Mouse (Mus musculus) bone marrow macrophage, adult 2 months (primary cell): ENCODE results near the gene Glrx.

Source experiments
- CTCF ChIP-seq: IDR thresholded peaks from 2 replicates; pipeline ENCODE4 v1.5.1; 2012; ENCODE audit warnings: low read depth, mild to moderate bottlenecking, low read length, moderate library complexity
- POLR2A ChIP-seq: IDR thresholded peaks from 2 replicates; pipeline ENCODE4 v1.6.1; 2012; ENCODE audit warnings: mild to moderate bottlenecking, low read depth, low read length, borderline replicate concordance

GRCm38 (mm10) chr13:75809957-75810356 lies 29.7 kb upstream of the Glrx start:
- TF ChIP-seq CTCF (no peak), POLR2A (no peak)
